Mouse (Mus musculus) liver, postnatal 0 days (tissue): ENCODE measurements around the gene Nags.

Experiments used
- CTCF ChIP-seq: sonication (generic); IDR thresholded peaks from 2 replicates; pipeline ENCODE4 v1.5.1; 2016; ENCODE audit warnings: antibody characterized with exemption, low read depth
- EP300 ChIP-seq: IDR thresholded peaks from 2 replicates; pipeline ENCODE4 v1.6.1; 2016; ENCODE audit warnings: antibody characterized with exemption, low read depth, mild to moderate bottlenecking

- TF ChIP-seq CTCF (no peak), EP300 (no peak)
Measured at GRCm38 (mm10) chr11:102188980-102189379, 43.7 kb downstream of the Nags start.
